Mouse (Mus musculus) spleen, adult 2 months (tissue): ENCODE measurements around the gene Trp53rkb.

Experiments used
- CTCF ChIP-seq: fragments of 200-500 bp; IDR thresholded peaks from 2 replicates; pipeline ENCODE4 v1.5.1; 2011; ENCODE audit warnings: mild to moderate bottlenecking, inconsistent platforms; ENCODE audit not compliant: insufficient read depth, insufficient read length, insufficient replicate concordance; ENCODE audit errors: extremely low read depth
- POLR2A ChIP-seq: fragments of 200-500 bp; IDR thresholded peaks from 2 replicates; pipeline ENCODE4 v1.6.1; 2011; ENCODE audit warnings: low read depth, low read length, inconsistent platforms

DNA sequence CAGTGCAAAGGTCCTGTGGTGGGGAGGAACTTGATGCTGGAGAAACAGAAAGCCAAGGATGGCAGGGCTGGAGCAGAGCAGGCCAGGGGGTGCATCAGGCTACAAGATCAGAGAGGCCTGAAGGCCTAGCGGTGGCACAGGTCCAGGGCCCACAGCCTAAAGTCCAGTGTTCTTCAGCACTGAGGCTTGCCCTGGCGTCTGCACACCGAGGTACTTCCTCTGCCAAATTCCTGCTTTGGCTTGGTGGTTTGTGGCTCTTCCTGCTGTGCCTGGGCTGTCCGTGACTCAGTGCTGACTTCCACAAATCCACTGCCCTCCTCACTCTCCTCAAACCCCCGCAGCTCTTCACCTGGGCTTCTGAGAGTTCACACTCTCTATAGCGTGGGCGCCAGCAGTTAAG is 47.9 kb upstream of the Trp53rkb start:
- no peak for TF ChIP-seq CTCF
- TF ChIP-seq POLR2A = no peak
